Mouse (Mus musculus) hindbrain, embryonic 12.5 days (tissue): Measurements from ENCODE around the gene Chrna9. TPM values are rescaled to one million over a fixed set of nuclear protein-coding genes. Genes with fewer than 3 reads are reported as not detected.

Experiments
- ATAC-seq: fragments of 200-750 bp; cut with Nextera tagmentation; 2 replicates; pipeline ENCODE4 v1.8.0; 2017; ENCODE audit warnings: moderate TSS enrichment; ENCODE audit not compliant: low FRiP score
- H3K27ac ChIP-seq: fragments of 300-500 bp; sonication (generic); 2 replicates; pipeline ENCODE4 v1.5.1; 2016; ENCODE audit warnings: mild to moderate bottlenecking
- H3K27me3 ChIP-seq: fragments of 300-500 bp; sonication (generic); 2 replicates; pipeline ENCODE4 v1.6.1; 2016; ENCODE audit warnings: mild to moderate bottlenecking
- H3K36me3 ChIP-seq: fragments of 300-500 bp; sonication (generic); 2 replicates; pipeline ENCODE4 v1.6.1; 2016; ENCODE audit warnings: mild to moderate bottlenecking
- H3K4me1 ChIP-seq: fragments of 300-500 bp; sonication (generic); 2 replicates; pipeline ENCODE4 v1.6.1; 2016
- H3K4me2 ChIP-seq: fragments of 300-500 bp; sonication (generic); replicated peaks from 2 replicates; pipeline ENCODE4 v1.6.1; 2016; ENCODE audit warnings: mild to moderate bottlenecking
- H3K4me3 ChIP-seq: fragments of 300-500 bp; sonication (generic); 2 replicates; pipeline ENCODE4 v1.5.1; 2016; ENCODE audit warnings: mild to moderate bottlenecking
- H3K9ac ChIP-seq: fragments of 300-500 bp; sonication (generic); 2 replicates; pipeline ENCODE4 v1.6.1; 2016; ENCODE audit warnings: mild to moderate bottlenecking, moderate library complexity
- H3K9me3 ChIP-seq: fragments of 300-500 bp; sonication (generic); replicated peaks from 2 replicates; pipeline ENCODE4 v1.6.1; 2016; ENCODE audit warnings: mild to moderate bottlenecking
- WGBS: fragments of 180-500 bp; shearing (Covaris S2); methylation state at CpG from one replicate; pipeline ENCODE4 v1.1.7; 2016; 5-methylcytosine and 5-hydroxymethylcytosine counted together
- polyA plus RNA-seq: library from polyadenylated mRNA; unstranded; fragments of >200 nt; fragmentation: Nextera tagmentation; extraction: Ambion mirVana; gene quantifications from 2 replicates; pipeline ENCODE4 v1.2.1, GENCODE M21; 2016

Gene Chrna9
- polyA plus RNA-seq, 1 experiment from 2014 or later, result 0.19 TPM

- no peak for ATAC-seq
- Histone ChIP-seq H3K9me3 (peaks cover 18% of the 10 kb centered on the region), H3K4me3 (no peak overlapping the region), H3K4me2 (no peak overlapping the region), H3K36me3 (no peaks in the 10 kb centered on the region), H3K27me3 (no peaks in the 10 kb centered on the region), H3K9ac (no peak overlapping the region), H3K4me1 (peaks cover 4% of the 10 kb centered on the region; the same call in 1 of the 2 replicates), H3K27ac (no peak overlapping the region)
- WGBS, result 92% methylated on average over 9 of the region's 9 CpGs
Observed at GRCm38 (mm10) chr5:65902811-65903210, 31.9 kb upstream of the Chrna9 start.

- Histone ChIP-seq H3K4me3 (no peak overlapping the region), H3K36me3 (no peaks in the 10 kb centered on the region), H3K4me2 (no peak overlapping the region), H3K4me1 (peaks cover 4% of the 10 kb centered on the region; the same call in 1 of the 2 replicates), H3K9me3 (peaks cover 18% of the 10 kb centered on the region), H3K27me3 (no peaks in the 10 kb centered on the region), H3K9ac (no peak overlapping the region), H3K27ac (no peak overlapping the region)
- 83% methylated on average over 4 of the region's 4 CpGs for WGBS
- ATAC-seq, result no peak
Observed at GRCm38 (mm10) chr5:65904476-65904875, 30.2 kb upstream of the Chrna9 start.

- Histone ChIP-seq H3K9ac (no peak overlapping the region), H3K27me3 (no peaks in the 10 kb centered on the region), H3K4me1 (no peaks in the 10 kb centered on the region), H3K9me3 (peaks cover 12% of the 10 kb centered on the region), H3K4me2 (no peak overlapping the region), H3K4me3 (no peak overlapping the region), H3K27ac (no peak overlapping the region), H3K36me3 (no peaks in the 10 kb centered on the region)
- no peak for ATAC-seq
- 75% methylated on average over 2 of the region's 2 CpGs for WGBS
Observed at GRCm38 (mm10) chr5:65908751-65909150, 26.0 kb upstream of the Chrna9 start.

- WGBS, result 76% methylated on average over 4 of the region's 4 CpGs
- ATAC-seq, result no peak
- H3K4me1 ChIP-seq, result no peaks in the 10 kb centered on the region
- no peak overlapping the region for H3K4me2 ChIP-seq
- H3K27ac ChIP-seq, result no peak overlapping the region
- H3K9ac ChIP-seq, result no peak overlapping the region
- H3K36me3 ChIP-seq, result no peaks in the 10 kb centered on the region
- peaks cover 12% of the 10 kb centered on the region for H3K9me3 ChIP-seq
- no peaks in the 10 kb centered on the region for H3K27me3 ChIP-seq
- no peak overlapping the region for H3K4me3 ChIP-seq
Observed at GRCm38 (mm10) chr5:65909321-65909720, 25.4 kb upstream of the Chrna9 start.

- Histone ChIP-seq H3K9me3 (0 out of 2 replicates have a peak, but pooled peaks cover 4% of the 10 kb centered on the region), H3K4me1 (no peaks in the 10 kb centered on the region), H3K4me3 (no peak overlapping the region), H3K9ac (no peak overlapping the region), H3K27me3 (no peaks in the 10 kb centered on the region), H3K4me2 (no peak overlapping the region), H3K36me3 (no peaks in the 10 kb centered on the region), H3K27ac (no peak overlapping the region)
- no peak for ATAC-seq
- WGBS, result 88% methylated on average over 4 of the region's 4 CpGs
Observed at GRCm38 (mm10) chr5:65910398-65910797, 24.3 kb upstream of the Chrna9 start.

GRCm38 (mm10) chr5:65911676-65912075, 23.0 kb upstream of the Chrna9 start:
- ATAC-seq, result no peak
- H3K27me3 ChIP-seq, result no peaks in the 10 kb centered on the region
- H3K4me3 ChIP-seq, result no peak overlapping the region
- H3K36me3 ChIP-seq, result no peaks in the 10 kb centered on the region
- H3K9me3 ChIP-seq, result 0 out of 2 replicates have a peak, but pooled peaks cover under 1% of the 10 kb centered on the region
- H3K27ac ChIP-seq, result no peak overlapping the region
- no peak overlapping the region for H3K9ac ChIP-seq
- H3K4me2 ChIP-seq, result no peak overlapping the region
- H3K4me1 ChIP-seq, result no peaks in the 10 kb centered on the region
- 82% methylated on average over 7 of the region's 7 CpGs for WGBS

- Histone ChIP-seq H3K27ac (no peak overlapping the region), H3K27me3 (no peaks in the 10 kb centered on the region), H3K36me3 (no peaks in the 10 kb centered on the region), H3K9me3 (no peaks in the 10 kb centered on the region), H3K4me3 (no peak overlapping the region), H3K9ac (no peak overlapping the region), H3K4me2 (no peak overlapping the region), H3K4me1 (no peaks in the 10 kb centered on the region)
- ATAC-seq, result no peak
- whole genome bisulfite sequencing, result 88% methylated on average over 5 of the region's 5 CpGs
Observed at GRCm38 (mm10) chr5:65912201-65912600, 22.5 kb upstream of the Chrna9 start.

- no peaks in the 10 kb centered on the region for H3K27me3 ChIP-seq
- WGBS, result 92% methylated on average over 9 of the region's 9 CpGs
Observed at GRCm38 (mm10) chr5:65913126-65913525, 21.6 kb upstream of the Chrna9 start.

GRCm38 (mm10) chr5:65914342-65914741, 20.4 kb upstream of the Chrna9 start:
- Histone ChIP-seq H3K4me2 (no peak overlapping the region), H3K27me3 (no peaks in the 10 kb centered on the region), H3K4me3 (no peak overlapping the region), H3K36me3 (no peaks in the 10 kb centered on the region), H3K9me3 (no peaks in the 10 kb centered on the region), H3K27ac (no peak overlapping the region), H3K9ac (no peak overlapping the region), H3K4me1 (peaks cover 8% of the 10 kb centered on the region)
- 91% methylated on average over 7 of the region's 7 CpGs for WGBS
- ATAC-seq, result no peak

More at GRCm38 (mm10) chr5:65913126-65913525, 21.6 kb upstream of the Chrna9 start:
- ATAC-seq, result no peak
- Histone ChIP-seq H3K36me3 (no peaks in the 10 kb centered on the region), H3K9ac (no peak overlapping the region), H3K9me3 (no peaks in the 10 kb centered on the region), H3K4me2 (no peak overlapping the region), H3K4me1 (no peaks in the 10 kb centered on the region; the same call in 1 of the 2 replicates), H3K27ac (no peak overlapping the region), H3K4me3 (no peak overlapping the region)

GRCm38 (mm10) chr5:65916930-65917329, 17.8 kb upstream of the Chrna9 start:
- H3K4me1 ChIP-seq, result peaks cover 8% of the 10 kb centered on the region
- H3K36me3 ChIP-seq, result no peaks in the 10 kb centered on the region
- no peak overlapping the region for H3K4me2 ChIP-seq
- H3K9ac ChIP-seq, result no peak overlapping the region
- H3K4me3 ChIP-seq, result no peak overlapping the region
- H3K27ac ChIP-seq, result no peak overlapping the region
- no peaks in the 10 kb centered on the region for H3K27me3 ChIP-seq
- H3K9me3 ChIP-seq, result no peaks in the 10 kb centered on the region
- WGBS, result 94% methylated on average over 5 of the region's 5 CpGs
- no peak for ATAC-seq

GRCm38 (mm10) chr5:65918601-65919000, 16.1 kb upstream of the Chrna9 start:
- Histone ChIP-seq H3K27me3 (no peaks in the 10 kb centered on the region), H3K4me1 (peaks cover 8% of the 10 kb centered on the region), H3K9ac (no peak overlapping the region), H3K27ac (0 out of 2 replicates have a peak overlapping the region, but pooled peaks have one; percentile 30), H3K4me3 (no peak overlapping the region), H3K36me3 (no peaks in the 10 kb centered on the region), H3K4me2 (no peak overlapping the region), H3K9me3 (no peaks in the 10 kb centered on the region)
- 82% methylated on average over 3 of the region's 3 CpGs for WGBS
- no peak for ATAC-seq

GRCm38 (mm10) chr5:65919326-65919725, 15.4 kb upstream of the Chrna9 start:
- no peak overlapping the region for H3K4me2 ChIP-seq
- no peaks in the 10 kb centered on the region for H3K27me3 ChIP-seq
- no peak overlapping the region for H3K9ac ChIP-seq
- H3K9me3 ChIP-seq, result no peaks in the 10 kb centered on the region
- ATAC-seq, result no peak
- H3K27ac ChIP-seq, result no peak overlapping the region
- no peak overlapping the region for H3K4me3 ChIP-seq
- no peaks in the 10 kb centered on the region for H3K36me3 ChIP-seq
- H3K4me1 ChIP-seq, result peaks cover 8% of the 10 kb centered on the region
- WGBS, result 85% methylated on average over 12 of the region's 12 CpGs

GRCm38 (mm10) chr5:65919904-65920303, 14.8 kb upstream of the Chrna9 start:
- Histone ChIP-seq H3K36me3 (no peaks in the 10 kb centered on the region), H3K4me2 (no peak overlapping the region), H3K9ac (no peak overlapping the region), H3K27me3 (no peaks in the 10 kb centered on the region), H3K4me1 (peaks cover 8% of the 10 kb centered on the region), H3K4me3 (no peak overlapping the region), H3K27ac (no peak overlapping the region), H3K9me3 (no peaks in the 10 kb centered on the region)
- 95% methylated on average over 3 of the region's 3 CpGs for WGBS
- ATAC-seq, result no peak
